Mouse (Mus musculus) thymus, postnatal 36 days (tissue): ENCODE measurements around the gene Tmem223.
"Not testable (repeated sequence)": the region's sequence is repeated elsewhere in the genome, so short reads cannot be mapped to it uniquely, and the experiment has no call there.

Experiments used
- DNase-seq, 2 experiments: peaks; one replicate each; pipeline ENCODE4 v3.0.0; 2022; ENCODE audit warnings: mixed read lengths in 2 of 2

Tmem223 gene

GRCm38 (mm10) chr19:8770567-8771270 is at the start of gene Tmem223:
TSS of gene Tmem223 (plus strand) at chr19:8770996.
- peak; percentile 83 to 84 for DNase-seq

- no peak for DNase-seq
Measured at GRCm38 (mm10) chr19:8721378-8721777, 49.4 kb upstream of the Tmem223 start.

- DNase-seq = no peak
Measured at GRCm38 (mm10) chr19:8722021-8722420, 48.8 kb upstream of the Tmem223 start.

- no peak for DNase-seq
Measured at GRCm38 (mm10) chr19:8722559-8722906, 48.3 kb upstream of the Tmem223 start.

GRCm38 (mm10) chr19:8722907-8723573 is 47.8 kb upstream of the Tmem223 start, which contains the start of gene Slc3a2:
TSS of gene Slc3a2 (minus strand) at chr19:8723369.
- DNase-seq = peak; percentile 93 to 97

GRCm38 (mm10) chr19:8723574-8724346 is 47.0 kb upstream of the Tmem223 start:
- DNase-seq = peak in 1 of 2 experiments; percentile 22

GRCm38 (mm10) chr19:8724392-8724791 is 46.4 kb upstream of the Tmem223 start:
- no peak for DNase-seq

- no peak for DNase-seq
Measured at GRCm38 (mm10) chr19:8725081-8725613, 45.6 kb upstream of the Tmem223 start.

GRCm38 (mm10) chr19:8726609-8727390 is 44.0 kb upstream of the Tmem223 start:
- no peak for DNase-seq

GRCm38 (mm10) chr19:8727495-8728114 is 43.2 kb upstream of the Tmem223 start:
- no peak for DNase-seq

- DNase-seq = not testable (repeated sequence)
Measured at GRCm38 (mm10) chr19:8728335-8729099, 42.3 kb upstream of the Tmem223 start.

- DNase-seq = no peak
Measured at GRCm38 (mm10) chr19:8734334-8734733, 36.5 kb upstream of the Tmem223 start.

GRCm38 (mm10) chr19:8735389-8736159 is 35.2 kb upstream of the Tmem223 start, which contains the start of gene Wdr74:
TSS of gene Wdr74 (plus strand) at chr19:8735827.
- DNase-seq = peak; percentile 90 to 91

- DNase-seq = no peak
Measured at GRCm38 (mm10) chr19:8736160-8736467, 34.7 kb upstream of the Tmem223 start.

GRCm38 (mm10) chr19:8738911-8739310 is 31.9 kb upstream of the Tmem223 start:
- DNase-seq = no peak

- no peak for DNase-seq
Measured at GRCm38 (mm10) chr19:8739646-8740045, 31.1 kb upstream of the Tmem223 start.

- DNase-seq = peak in 1 of 2 experiments; percentile 32
Measured at GRCm38 (mm10) chr19:8740603-8741002, 30.2 kb upstream of the Tmem223 start, which contains the start of gene 1700092M07Rik. TSS of gene 1700092M07Rik (plus strand) at chr19:8740718.

- DNase-seq = peak; percentile 91 to 95
Measured at GRCm38 (mm10) chr19:8741243-8741869, 29.4 kb upstream of the Tmem223 start, which contains the start of gene Stx5a. TSS of gene Stx5a (plus strand) at chr19:8741413.

GRCm38 (mm10) chr19:8742176-8742575 is 28.6 kb upstream of the Tmem223 start:
- peak in 1 of 2 experiments; percentile 28 for DNase-seq

- no peak for DNase-seq
Measured at GRCm38 (mm10) chr19:8745382-8745781, 25.4 kb upstream of the Tmem223 start.
